Mouse (Mus musculus) c-Kit-positive CD71-positive TER-119-negative erythroid progenitor cells, embryonic 14.5 days (primary cell): Measurements from ENCODE around the gene Inpp5f.
"Not testable (repeated sequence)": the region's sequence is repeated elsewhere in the genome, so short reads cannot be mapped to it uniquely, and the experiment has no call there.

Source experiments
- DNase-seq: peaks from one replicate; pipeline ENCODE4 v3.0.0-alpha.2; 2013; ENCODE audit warnings: low read depth

The Inpp5f gene

DNA sequence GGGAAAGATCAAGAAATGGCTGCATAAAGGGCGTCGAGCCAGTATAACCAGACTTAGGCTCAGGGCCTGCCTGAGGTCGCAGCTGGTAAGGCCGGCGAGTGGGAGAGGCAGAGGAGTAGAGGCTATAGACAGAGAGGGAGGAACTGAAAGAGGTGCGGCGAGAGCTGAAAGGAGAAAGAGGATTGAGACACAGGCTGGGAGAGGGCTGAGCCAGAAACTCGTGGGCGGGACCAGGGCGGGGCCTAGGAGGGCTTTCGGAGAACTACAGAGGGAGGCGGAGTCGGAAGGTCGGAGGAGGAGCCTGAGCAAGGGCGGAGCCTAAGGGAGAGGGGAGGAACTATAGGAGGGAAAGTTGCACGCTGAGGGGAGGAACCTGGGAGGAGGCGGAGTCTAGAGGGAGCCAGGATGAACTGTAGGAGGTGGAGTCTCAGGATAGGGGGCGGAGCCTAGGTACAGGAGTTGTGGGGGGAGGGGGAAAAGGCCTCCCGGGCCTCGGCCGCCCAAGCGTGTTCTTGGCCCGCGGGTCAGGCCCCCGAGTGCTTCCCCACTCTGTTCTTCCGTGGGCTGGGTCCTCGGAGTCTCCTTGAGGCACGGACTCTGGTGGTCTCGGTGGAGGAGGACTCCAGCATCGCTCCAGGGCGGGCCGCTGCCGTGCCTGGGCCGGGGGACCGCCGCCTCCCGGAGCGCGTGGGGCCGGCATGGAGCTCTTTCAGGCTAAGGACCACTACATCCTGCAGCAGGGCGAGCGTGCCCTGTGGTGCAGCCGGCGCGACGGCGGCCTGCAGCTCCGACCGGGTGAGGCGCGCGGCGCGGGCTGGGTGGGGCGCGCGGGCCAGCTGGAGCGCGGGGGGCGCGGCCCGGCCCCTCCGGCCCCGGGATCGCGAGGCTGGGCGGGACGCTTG, at the start of gene Inpp5f:
Inpp5f (plus strand) TSS at position 432 of the 902 bp plus-strand sequence.
- peak; percentile 99 for DNase-seq

DNA sequence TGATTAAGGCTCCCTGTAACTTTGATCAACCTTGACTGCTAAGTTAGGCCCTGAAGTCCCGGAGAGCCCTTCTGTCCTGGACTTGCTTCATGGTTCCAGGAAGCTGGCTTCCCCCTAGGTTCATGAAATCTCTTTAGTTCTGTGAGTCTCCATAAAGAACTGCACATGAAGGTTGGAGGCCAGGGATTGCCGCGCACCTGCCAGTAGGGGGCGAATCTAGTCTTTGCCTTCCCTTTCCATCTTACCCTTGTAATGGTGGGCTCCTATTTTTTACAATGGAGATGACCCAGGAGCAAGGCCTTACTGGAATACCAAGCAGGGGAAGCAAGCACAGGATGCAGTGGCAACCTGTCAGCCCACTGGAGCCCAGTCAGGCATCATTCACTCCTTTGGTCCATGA, 47.8 kb upstream of the Inpp5f start:
- DNase-seq: no peak

DNA sequence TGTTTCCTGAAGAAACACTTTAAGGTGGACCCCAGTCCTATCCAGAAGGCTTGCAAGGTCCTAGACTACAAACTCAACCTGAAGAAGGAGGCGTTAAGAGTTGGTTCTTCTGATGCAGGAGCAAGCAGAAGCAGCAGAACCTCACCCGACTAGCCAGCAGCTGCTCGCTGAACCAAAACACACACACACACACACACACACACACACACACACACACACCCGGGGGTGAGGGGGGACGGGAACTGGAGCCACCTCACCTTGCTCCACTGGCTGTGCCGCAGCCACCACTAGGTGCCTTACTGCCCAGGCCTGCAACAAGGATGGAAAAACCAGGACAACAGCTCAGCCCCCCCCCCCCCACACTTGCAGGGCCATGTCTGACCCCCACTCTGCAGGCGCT, 44.8 kb upstream of the Inpp5f start:
- no peak for DNase-seq

DNA sequence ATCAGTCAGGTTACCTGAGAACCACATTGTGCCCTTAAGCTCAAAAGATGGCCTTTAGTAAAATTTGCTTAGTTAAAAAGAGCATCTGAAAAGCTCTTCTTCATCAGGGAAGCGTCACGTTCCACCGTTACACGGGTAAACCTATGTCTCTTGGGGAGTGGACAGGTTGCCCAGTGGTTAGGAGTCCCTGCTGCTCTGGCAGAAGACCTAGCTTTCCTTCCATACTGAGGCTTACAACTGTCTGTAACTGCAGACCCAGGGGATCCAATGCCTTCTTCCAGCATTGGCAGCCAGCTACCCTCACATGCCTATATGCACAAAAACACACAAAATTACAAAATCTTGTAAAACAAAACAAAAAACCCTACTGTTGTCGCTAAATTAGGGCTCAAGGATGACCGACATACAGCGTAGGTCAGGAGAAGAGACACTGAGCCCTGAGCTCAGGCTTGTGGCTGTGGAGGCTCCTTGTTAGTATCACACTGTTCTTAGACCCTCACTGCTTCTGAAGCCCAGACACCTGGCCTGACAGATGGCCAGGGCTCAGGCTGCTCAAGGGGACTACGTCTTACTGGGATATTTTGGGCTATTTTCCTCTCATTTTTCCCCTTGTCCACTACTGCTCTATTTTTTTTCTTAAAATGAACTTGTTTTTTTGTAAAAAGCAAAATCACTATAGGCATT, 43.4 kb upstream of the Inpp5f start:
- no peak for DNase-seq

DNA sequence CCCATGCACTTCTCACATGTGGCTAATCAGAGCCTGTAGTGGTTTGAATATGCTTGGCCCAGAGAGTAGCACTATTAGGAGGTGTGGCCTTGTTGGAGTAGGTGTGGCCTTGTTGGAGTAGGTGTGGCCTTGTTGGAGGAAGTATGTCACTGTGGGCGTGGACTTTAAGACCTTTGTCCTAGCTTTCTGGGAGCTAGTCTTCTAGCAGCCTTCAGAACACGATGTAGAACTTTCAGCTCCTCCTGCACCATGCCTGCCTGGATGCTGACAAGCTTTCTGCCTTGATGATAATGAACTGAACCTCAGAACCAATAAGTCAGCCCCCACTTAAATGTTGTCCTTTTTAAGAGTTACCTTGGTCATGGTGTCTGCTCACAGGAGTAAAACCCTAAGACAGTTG, 41.7 kb upstream of the Inpp5f start:
- not testable (repeated sequence) for DNase-seq

DNA sequence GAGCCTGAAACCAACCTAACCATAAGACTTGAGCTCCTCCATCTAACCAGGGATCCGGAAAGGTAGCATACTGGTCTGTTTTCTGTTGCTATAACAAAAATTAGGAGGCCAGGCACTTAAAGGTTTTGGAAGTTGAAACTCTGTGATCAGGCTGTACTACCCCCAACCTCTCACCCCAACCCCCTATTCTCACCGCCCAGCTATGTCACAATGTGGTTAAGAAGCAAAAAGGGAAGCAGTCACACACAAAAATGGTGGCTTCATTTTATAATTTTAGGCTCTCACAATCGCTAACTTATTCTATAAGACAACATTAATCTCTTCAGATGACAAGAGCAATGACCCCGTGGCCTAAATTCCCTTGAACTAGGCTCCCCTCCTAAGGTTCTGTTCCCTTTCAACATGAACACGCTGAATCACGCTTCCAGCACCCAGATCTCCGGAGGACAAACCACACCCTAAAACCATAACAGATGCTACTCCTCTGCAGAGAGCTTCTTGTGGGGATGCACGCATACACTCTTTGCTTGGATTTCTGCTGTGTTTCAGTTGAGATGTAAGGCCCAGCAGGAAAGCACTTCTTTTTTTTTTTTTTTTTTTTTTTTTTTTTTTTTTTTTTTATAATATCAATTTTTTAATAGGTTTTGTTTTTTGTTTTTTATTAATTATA, 41.0 kb upstream of the Inpp5f start:
- DNase-seq: no peak

DNA sequence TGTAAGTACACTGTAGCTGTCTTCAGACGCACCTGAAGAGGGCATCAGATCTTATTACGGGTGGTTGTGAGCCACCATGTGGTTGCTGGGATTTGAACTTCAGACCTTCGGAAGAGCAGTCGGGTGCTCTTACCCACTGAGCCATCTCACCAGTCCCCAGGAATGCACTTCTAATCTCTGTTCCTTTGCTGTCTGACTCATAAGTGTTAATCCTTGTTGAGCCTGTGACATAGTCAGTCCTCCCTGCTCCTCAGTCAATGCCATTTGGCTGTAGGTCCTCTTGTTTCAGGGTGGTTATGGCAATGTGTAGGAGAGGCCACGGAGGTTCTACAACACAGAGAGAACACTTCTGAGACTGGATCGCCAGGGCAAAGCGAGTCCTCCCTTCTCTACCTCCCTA, 40.5 kb upstream of the Inpp5f start:
- DNase-seq: not testable (repeated sequence)

DNA sequence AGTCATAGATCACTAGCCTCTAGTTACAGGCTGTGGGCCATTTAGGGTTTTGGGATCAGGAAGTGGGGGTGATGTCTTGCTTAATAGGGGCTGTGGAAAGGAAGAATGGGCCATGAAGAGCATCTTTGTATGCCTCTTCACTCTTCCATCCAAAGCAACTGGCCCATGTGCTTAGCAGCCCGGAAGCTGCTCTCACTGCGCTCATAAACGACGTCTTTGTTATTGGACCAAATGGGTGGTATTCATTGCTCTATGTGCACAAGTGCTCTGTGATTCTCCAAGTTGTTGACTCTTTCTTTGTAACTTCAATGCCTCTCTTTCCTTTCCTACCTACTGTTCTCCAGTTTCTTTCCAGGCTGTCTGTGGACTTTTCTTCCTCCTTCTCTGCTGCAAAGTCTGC, 39.1 kb upstream of the Inpp5f start:
- no peak for DNase-seq

DNA sequence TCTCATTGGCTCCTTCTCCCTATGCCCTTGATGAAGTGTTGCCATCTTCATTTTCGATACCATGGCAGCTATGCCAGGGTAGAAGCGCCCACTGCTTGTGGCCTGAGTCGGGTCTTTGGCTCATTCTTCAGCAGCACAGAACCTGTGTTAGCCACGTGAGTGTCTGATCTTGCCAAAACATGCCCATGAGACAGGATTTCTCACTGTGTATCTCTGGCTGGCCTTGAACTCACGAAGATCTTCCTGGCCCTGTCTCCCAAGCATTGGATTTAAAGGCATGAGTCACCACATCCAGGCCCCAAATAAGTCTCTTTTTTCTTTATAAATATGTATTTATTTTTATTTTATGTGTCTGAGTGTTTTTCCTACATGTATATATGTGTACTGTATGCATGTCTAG, 35.9 kb upstream of the Inpp5f start:
- DNase-seq: no peak

DNA sequence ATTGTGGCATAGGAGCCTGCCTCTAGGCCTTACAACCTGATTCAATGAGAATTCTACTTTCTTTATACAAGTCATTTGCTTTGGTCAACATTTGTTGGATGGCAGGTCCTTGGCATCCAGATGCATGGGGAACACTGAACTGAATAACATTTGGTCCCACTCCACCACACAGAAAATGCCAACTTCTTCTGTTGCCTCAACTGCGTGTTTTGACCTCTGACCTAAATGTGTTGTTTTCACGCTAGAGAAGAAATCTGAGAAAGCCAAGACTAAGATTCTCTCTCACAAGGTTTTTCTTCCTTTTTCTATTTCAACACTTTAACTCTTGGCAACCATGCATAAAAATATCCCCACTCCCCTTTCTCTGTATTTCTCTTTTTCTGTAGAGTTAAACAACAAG, 35.3 kb upstream of the Inpp5f start:
- no peak for DNase-seq

DNA sequence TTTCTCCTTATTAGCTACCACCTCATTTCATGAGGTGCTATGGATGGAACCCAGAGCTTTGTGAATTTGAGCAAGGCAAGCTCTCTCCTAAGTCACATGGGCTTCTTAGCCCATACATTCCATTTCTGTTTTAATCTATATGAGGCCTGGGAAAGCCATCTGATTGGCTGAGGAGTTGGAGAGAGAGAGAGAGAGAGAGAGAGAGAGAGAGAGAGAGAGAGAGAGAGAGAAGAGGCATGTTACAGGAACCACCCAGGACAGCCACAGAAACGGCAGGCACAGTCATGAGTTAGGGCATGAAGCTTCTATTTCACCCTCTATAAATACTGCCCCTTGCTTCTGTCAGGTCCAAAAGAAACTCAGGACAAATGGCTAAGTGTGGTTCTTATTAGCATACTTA, 33.5 kb upstream of the Inpp5f start:
- no peak for DNase-seq

DNA sequence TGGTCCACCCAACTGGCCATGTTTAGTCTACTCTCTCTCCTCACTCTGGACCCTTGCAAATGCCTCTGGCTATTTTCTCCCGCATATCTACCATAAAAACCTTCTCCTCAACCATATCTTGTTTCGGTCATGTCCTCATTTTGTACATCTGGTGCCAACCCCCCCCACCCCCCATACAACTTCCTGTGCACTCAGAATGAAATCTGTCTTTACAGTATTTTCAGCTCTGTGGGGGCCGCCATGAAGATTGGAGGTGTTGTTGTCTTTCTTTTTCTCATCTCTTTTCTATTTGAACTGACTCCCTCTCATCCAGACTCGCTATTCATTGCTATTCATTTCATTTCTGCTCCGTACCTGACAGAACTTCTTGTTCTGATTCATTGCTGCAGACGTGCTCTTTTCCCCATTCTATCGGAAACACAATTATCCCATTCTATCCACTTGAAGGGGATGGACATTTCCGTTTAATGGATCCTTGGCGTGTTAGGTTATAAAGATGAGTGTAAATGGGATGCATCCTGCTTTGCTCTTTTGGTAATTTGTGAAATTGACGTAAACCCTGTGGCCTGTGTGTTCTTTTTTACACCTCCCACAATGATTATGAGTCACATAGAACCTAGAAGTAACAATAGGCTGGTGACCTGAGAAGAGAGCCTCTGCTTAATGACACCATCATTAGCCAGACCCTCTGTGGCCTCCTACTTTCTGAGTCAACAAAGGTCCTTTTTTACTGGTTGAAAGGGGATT, 32.8 kb upstream of the Inpp5f start:
- no peak for DNase-seq

DNA sequence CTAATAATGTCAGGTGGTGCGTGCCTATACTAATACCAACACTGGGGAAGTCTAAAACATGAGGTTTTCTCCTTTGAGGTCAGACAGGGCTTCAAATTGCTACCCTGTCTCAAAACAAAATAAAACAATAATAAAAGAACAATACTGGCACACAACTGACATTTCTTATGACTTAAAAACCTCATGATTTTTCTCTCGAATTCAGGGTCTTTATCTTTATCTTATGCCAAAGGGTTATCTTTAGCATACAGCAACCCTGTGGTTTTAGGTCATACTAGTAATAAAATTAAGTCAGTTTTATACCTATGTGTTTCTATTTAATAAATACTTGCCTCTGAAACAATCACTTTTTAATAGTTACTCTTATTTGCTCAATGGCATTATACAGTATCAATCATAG, 31.7 kb upstream of the Inpp5f start:
- DNase-seq: no peak

DNA sequence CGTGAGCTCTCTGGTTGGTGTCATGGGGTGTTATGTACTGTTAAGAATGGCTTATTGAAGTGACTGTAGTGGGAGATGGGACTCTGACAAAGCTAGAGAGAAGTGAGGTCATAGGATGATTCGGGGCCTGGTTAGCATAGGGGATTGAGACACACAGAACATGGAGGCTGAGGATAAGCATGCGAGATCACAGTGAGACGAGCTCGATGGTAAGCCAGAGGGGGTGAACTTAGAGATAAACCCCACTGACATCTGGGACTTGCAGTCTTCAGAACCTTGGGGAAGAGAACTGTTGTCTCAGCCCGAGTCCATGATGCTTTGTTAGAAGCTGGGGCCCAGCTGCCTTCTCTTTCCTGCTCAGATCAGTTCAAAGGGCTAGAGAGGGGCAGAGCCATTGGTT, 30.8 kb upstream of the Inpp5f start:
- DNase-seq: no peak

DNA sequence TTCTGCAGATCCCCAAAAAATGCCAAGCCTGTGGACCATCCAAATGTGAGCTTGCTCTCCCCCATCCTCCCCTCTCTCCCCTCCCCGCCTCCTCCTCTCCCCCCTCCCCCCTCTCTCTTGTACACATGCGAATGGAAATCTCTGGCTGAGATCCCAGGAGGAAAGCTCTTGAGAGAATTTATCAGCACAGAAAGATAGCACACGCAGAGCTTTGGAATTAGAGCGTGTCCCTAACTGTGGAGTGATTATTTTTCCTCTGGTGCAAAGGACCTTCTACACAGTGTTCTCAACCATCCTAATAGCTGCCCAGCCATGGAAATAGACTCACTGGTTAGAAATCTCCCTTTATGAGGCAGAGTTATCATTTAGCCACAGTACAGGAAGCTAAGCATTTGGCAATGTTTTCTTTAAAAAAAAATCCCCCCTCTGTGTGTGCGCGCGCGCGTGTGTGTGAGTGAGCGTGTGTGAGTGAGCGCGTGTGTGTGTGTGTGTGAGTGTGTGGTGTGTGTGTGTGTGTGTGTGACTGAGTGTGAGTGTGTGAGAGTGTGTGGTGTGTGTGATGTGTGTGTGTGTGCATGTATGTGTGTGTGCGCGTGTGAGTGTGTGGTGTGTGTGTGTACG, 29.2 kb upstream of the Inpp5f start:
- no peak for DNase-seq

DNA sequence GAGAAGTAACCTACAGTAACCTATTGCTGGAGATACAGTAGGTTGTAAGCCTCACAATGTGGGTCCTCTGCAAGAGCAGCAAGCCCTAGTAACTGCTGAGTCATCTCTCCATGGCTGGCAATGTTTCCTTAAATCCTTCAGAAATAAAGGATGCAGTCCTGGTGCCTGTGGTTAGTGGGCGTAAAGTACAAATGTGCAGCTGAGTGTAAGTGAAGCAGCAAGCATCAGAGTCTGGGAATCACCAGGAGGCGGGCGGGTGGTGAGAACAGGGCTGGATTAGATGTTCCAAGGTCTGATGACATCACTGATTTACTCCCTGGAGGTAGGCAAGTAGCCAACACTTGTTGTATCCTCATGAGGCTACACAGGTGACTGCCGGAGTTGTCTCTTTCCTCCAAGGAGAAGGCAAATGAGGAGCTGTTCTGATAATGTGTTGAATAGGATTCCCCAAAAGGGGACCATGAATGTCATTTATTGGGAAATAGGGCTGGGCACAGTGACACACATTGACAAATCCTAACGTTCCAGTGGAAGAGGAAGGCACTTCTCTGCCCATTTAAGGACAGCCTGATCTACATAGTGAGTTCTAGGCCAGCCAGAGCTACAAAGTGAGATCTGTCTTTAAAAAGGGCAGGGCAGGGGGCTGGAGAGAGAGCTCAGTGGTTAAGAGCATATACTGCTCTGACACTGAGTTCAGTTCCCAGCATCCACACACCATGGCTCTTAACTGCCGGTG, 27.7 kb upstream of the Inpp5f start:
- DNase-seq: no peak

DNA sequence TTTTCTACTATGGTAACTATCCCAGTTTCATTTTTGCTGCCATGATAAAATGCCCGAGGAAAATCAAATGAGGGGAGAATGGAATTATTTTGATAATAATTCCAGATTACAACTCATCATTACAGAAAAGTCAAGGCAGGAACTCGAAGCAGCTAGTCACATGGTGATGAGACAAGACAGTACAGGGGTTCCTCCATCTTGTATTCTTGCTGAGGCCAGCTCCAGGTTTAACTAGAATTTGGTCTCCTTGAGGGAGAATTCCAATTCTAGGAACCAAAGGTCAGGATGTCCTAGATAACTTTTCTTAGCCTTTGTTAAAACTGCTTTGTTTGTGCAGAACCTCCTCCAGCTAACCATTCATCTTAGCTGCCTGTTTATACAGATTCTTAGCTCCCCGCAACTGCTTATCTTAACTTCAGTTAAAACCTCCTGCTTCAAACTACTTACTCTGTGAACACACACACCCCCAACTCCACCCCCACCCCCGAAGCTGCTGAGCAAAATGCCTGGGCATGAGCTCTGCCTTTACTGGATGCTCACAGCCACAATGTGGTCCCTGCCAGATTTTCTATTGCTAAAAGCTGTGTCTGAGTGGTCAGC, 23.7 kb upstream of the Inpp5f start:
- DNase-seq: peak; percentile 59

DNA sequence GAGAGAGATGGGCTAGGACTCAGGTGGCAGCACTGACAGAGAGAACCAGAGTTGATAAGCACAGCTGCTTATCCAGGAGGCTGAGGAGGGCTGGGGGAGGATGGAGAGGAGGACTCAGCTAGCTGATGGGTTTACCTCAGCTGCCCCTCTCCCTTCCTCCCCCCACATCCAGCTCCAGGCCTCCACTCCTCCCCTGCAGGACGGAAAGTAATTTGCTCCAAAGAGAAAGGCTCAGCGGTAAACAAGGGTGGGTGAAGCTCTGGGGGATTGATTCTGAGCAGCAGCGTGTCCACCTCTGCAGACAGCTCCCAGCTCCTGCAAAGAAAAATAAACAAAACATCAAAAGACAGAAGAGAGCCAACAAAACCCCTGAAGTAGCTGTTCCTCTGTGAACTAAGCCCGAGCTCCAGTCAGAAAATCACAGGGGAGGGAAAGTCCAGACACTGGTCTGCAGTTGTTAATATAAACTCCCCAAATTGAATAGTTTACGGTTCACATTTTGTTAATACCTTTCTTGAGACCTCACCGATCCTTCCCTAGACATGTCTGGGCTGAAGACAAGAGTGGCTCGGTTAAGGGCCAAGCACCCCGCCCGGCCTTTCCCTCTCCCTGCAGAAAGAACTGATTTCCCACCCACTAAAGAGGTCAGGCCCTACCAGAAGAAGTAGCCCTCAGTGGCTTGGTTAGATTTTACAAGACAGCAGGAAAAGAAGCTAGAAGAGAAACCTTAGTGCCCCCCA, 19.6 kb upstream of the Inpp5f start:
- no peak for DNase-seq

DNA sequence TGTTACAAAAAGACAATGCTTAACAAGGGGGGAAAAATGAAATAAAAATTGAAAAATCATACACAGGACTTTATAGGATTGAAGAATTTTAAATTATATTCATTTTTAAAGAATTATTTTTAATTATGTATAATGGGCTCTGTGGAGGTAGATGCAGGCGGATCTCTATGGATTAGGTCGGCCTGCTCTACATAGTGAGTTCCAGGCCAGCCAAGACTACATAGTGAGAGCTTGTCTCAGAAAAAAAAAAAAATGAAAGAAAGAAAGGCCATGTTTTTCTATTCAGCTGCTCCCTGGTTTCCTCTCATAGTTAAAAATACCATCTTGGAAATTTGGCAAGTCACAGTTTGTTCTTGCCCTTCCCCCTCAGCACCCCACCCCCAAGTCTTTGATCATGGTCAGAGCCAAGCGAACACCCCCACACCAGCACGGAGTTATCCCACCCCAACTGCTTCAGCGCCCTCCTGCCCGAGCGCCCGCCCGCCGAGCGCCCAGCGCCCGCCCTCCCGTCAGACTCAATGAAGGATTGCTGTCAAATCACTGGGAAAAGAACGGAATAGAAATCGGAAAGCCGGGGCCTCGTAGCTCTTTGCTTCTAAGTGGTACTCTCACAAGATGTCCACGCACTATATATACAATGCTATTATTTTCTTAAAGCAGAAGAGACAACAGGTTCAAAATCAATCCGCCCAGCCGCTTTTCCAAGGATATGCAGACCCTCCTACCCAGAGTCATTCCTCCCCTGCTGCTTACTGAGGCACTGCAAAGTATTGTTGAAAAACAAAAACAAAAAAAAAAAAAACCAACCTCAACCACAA, 18.8 kb upstream of the Inpp5f start:
- no peak for DNase-seq
